Mouse (Mus musculus) Patski (cell line): ENCODE data around the gene Tmem143. TPM values are rescaled to one million over a fixed set of nuclear protein-coding genes. Genes with fewer than 3 reads are reported as not detected.
"Not testable (repeated sequence)": the region's sequence is repeated elsewhere in the genome, so short reads cannot be mapped to it uniquely, and the experiment has no call there.

Source experiments
- ATAC-seq: fragments of 100-300 bp; one replicate; pipeline ENCODE4 v1.8.0; 2021
- CTCF ChIA-PET: fragments of 350-600 bp; sonication (Branson Sonifier 250); formaldehyde crosslinking; loops from one replicate; lab custom pipeline; 2022; ENCODE audit warnings: inconsistent platforms; lab: Charles Lee
- POLR2A ChIA-PET: fragments of 350-600 bp; sonication (Branson Sonifier 250); formaldehyde crosslinking; loops from one replicate; lab custom pipeline; 2022; ENCODE audit warnings: antibody characterized with exemption, inconsistent platforms; lab: Charles Lee
- DNase-seq: peaks from one replicate; pipeline ENCODE4 v3.0.0-alpha.2; 2011; ENCODE audit warnings: low read depth, low spot score
- H3K27me3 ChIP-seq: fragments of 371-371 bp; one replicate; pipeline ENCODE4 v1.5.1; 2021
- CTCF ChIP-seq: fragments of 100-300 bp; IDR thresholded peaks from one replicate; pipeline ENCODE4 v1.5.1; 2021
- in situ Hi-C: fragments of 300-500 bp; cut with MboI; formaldehyde crosslinking; loops from 3 replicates; pipeline ENCODE4 v1.11.1; 2018; ENCODE audit warnings: low pct_unique_long_range_greater_than_20kb, mixed read lengths
- polyA plus RNA-seq: library from polyadenylated mRNA; unstranded; gene quantifications from one replicate; pipeline ENCODE4 v1.2.3, GENCODE M21; 2021

The Tmem143 gene
- polyA plus RNA-seq, 1 experiment from 2014 or later: 34.7 TPM

- no peak for TF ChIP-seq CTCF
- CTCF ChIA-PET: interaction anchor here (1.5 kb wide), 1 partner anchor 10 kb away, joined by 5 read pairs; no protein-coding TSS in a partner anchor
- no peaks in the 10 kb centered on the region for H3K27me3 ChIP-seq
- in situ Hi-C loops: no loop called here
- ATAC-seq: peak; percentile 32
- DNase-seq: no peak
- POLR2A ChIA-PET: no interaction called here
These were observed 26.4 kb downstream of the Tmem143 start for GRCm38 (mm10) chr7:45922928-45923761.

DNA sequence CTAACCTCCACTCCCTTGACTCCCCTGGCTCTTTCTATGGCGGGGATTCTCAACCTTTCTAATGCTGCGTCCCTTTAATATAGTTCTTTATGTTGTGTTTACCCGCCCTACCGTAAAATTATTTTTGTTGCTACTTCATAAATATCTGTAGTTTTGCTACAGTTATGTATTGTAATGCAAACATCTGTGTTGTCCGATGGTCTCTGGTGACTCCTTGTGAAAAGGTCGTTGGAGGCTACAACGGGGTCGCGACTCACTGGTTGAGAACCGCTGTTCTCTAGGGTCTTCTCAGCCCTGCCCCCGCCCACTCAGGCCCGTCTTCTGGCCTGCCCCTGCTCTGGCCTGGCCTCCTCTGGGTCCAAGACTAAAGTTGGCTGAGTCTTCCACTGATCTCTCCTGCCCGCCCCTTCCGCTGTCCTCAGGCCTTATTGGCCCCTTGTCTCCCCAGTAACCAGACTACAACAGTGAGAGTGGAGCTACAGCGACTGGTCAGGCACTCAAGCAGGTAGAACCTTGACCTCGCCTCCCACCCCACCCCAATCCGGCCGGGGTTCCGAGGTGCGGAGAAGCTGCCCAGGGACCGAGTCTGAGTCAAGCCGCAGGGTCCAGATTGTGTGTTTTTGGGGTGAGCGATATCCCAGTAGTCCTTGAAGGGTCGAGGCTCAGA is 27.2 kb downstream of the Tmem143 start, which contains the start of gene Ccdc114:
Gene Ccdc114 (plus strand): TSS at position 311 of the 667 bp plus-strand sequence.
- no peak for TF ChIP-seq CTCF
- no peaks in the 10 kb centered on the region for H3K27me3 ChIP-seq
- CTCF ChIA-PET: no interaction called here
- in situ Hi-C loops: no loop called here
- DNase-seq (no peak), ATAC-seq (no peak)
- POLR2A ChIA-PET: no interaction called here

GRCm38 (mm10) chr7:45924429-45924816 is 27.7 kb downstream of the Tmem143 start:
- ChIA-PET CTCF (interaction anchor here (1.2 kb wide), 1 partner anchor 11 kb away, joined by 3 read pairs; no protein-coding TSS in a partner anchor), POLR2A (no interaction called here)
- ATAC-seq: no peak
- no peak for TF ChIP-seq CTCF
- no peaks in the 10 kb centered on the region for H3K27me3 ChIP-seq
- in situ Hi-C loops: no loop called here
- no peak for DNase-seq

GRCm38 (mm10) chr7:45928626-45929295 is 32.0 kb downstream of the Tmem143 start:
- POLR2A ChIA-PET: no interaction called here
- in situ Hi-C loops: loop anchor here (5.0 kb wide), 2 partner anchors 56 to 191 kb away; partner anchors contain the start of gene Kdelr1

GRCm38 (mm10) chr7:45929688-45930087 is 32.9 kb downstream of the Tmem143 start:
- no peaks in the 10 kb centered on the region for H3K27me3 ChIP-seq
- TF ChIP-seq CTCF: no peak
- ATAC-seq: no peak
- ChIA-PET CTCF (interaction anchor here (1.2 to 1.5 kb wide), 2 partner anchors 51 to 128 kb away, joined by 3 to 7 read pairs; no protein-coding TSS in a partner anchor), POLR2A (no interaction called here)
- in situ Hi-C loops: loop anchor here (5.0 kb wide), 3 partner anchors 57 to 192 kb away; partner anchors contain the start of gene Kdelr1
- DNase-seq: no peak

More at GRCm38 (mm10) chr7:45928626-45929295, 32.0 kb downstream of the Tmem143 start:
- no peak for ATAC-seq
- CTCF ChIA-PET: interaction anchor here (1.0 to 1.5 kb wide), 3 partner anchors 50 to 127 kb away, joined by 3 to 7 read pairs (median 3); partner anchors contain the start of gene Kdelr1
- no peak for DNase-seq
- no peaks in the 10 kb centered on the region for H3K27me3 ChIP-seq
- TF ChIP-seq CTCF: no peak

- DNase-seq, H3K27me3 ChIP-seq, POLR2A ChIA-PET, ATAC-seq: not testable (repeated sequence)
- in situ Hi-C loops: loop anchor here (5.0 kb wide), 1 partner anchor 126 kb away; no protein-coding TSS in a partner anchor
- CTCF ChIA-PET: interaction anchor here (0.9 to 3.1 kb wide), 5 partner anchors 11 to 216 kb away, joined by 3 to 6 read pairs (median 4); partner anchors contain the start of gene Sphk2
These were observed 37.0 kb downstream of the Tmem143 start for GRCm38 (mm10) chr7:45933766-45934165.

- in situ Hi-C loops: no loop called here
- no peak for ATAC-seq
- ChIA-PET CTCF (interaction anchor here (1.0 to 3.1 kb wide), 4 partner anchors 10 to 68 kb away, joined by 3 to 7 read pairs (median 5); no protein-coding TSS in a partner anchor), POLR2A (interaction anchor here (0.6 kb wide), 1 partner anchor 83 kb away, joined by 4 read pairs; no protein-coding TSS in a partner anchor)
- peak; percentile 19 for DNase-seq
- TF ChIP-seq CTCF: peak; percentile 58
- no peaks in the 10 kb centered on the region for H3K27me3 ChIP-seq
These were observed 38.4 kb downstream of the Tmem143 start for GRCm38 (mm10) chr7:45935114-45935513.

- no peak for ATAC-seq
- no peaks in the 10 kb centered on the region for H3K27me3 ChIP-seq
- POLR2A ChIA-PET: no interaction called here
- in situ Hi-C loops: loop anchor here (5.0 kb wide), 1 partner anchor 72 kb away; no protein-coding TSS in a partner anchor
- CTCF ChIA-PET: no interaction called here
- TF ChIP-seq CTCF: no peak
- no peak for DNase-seq
These were observed 43.1 kb downstream of the Tmem143 start for GRCm38 (mm10) chr7:45939836-45940235.

GRCm38 (mm10) chr7:45941986-45942385 is 45.2 kb downstream of the Tmem143 start:
- ChIA-PET POLR2A (interaction anchor here (0.7 kb wide), 1 partner anchor 67 kb away, joined by 6 read pairs; no protein-coding TSS in a partner anchor), CTCF (interaction anchor here (1.0 to 2.0 kb wide), 3 partner anchors 68 to 91 kb away, joined by 3 to 5 read pairs (median 4); partner anchors contain the start of genes Kdelr1 and Nomo1)
- no peak for TF ChIP-seq CTCF
- H3K27me3 ChIP-seq: no peaks in the 10 kb centered on the region
- in situ Hi-C loops: loop anchor here (5.0 kb wide), 1 partner anchor 70 kb away; no protein-coding TSS in a partner anchor
- DNase-seq (no peak), ATAC-seq (no peak)
